Mouse (Mus musculus): Measurements from ENCODE around the gene Cdk11b. TPM values are rescaled to one million over a fixed set of nuclear protein-coding genes. Genes with fewer than 3 reads are reported as not detected.

Gene Cdk11b
- 22.8 and 24.9 TPM in 2 replicates for polyA plus RNA-seq (2015; fragmentation: Nextera tagmentation; extraction: Ambion mirVana)

- Histone ChIP-seq H3K9ac (replicated peaks) (peak within 1 kb of the TSS; percentile 68), H3K9me3 (ENCODE audit: low read length) (no peaks in the 10 kb centered on the region), H3K27ac (ENCODE audit: low read depth) (peak within 1 kb of the TSS; percentile 93), H3K4me1 (ENCODE audit: insufficient read depth) (peaks cover 10% of the 10 kb centered on the region), H3K4me2 (ENCODE audit: low read depth, low read length) (peak within 1 kb of the TSS; percentile 78), H3K27me3 (ENCODE audit: insufficient read depth, low read length) (no peaks in the 10 kb centered on the region), H3K36me3 (replicated peaks; ENCODE audit: insufficient read depth, low read length) (peaks cover 29% of the 10 kb centered on the region), H3K4me3 (ENCODE audit: low read depth, low read length) (peak within 1 kb of the TSS; percentile 65)
- DNase-seq, result peak; percentile 97
- no peak; the same call in 1 of the 2 replicates for TF ChIP-seq EP300 (IDR thresholded peaks at IDR 0.05; ENCODE audit: low read depth)
- ATAC-seq, result peak; percentile 100
- under 1% methylated on average over 84 of the region's 84 CpGs for WGBS (ENCODE audit: insufficient replicate concordance)
These were observed at the start of gene Cdk11b for GRCm38 (mm10) chr4:155624338-155625291. Cdk11b (plus strand) TSS chr4:155624854.

- H3K27me3 ChIP-seq (ENCODE audit: insufficient read depth, low read length), result no peaks in the 10 kb centered on the region
- 34% methylated on average over 11 of the region's 11 CpGs for WGBS (ENCODE audit: insufficient replicate concordance)
- no peak for ATAC-seq
- TF ChIP-seq CTCF (IDR thresholded peaks at IDR 0.05; ENCODE audit: low read depth) (no peak), EP300 (IDR thresholded peaks at IDR 0.05; ENCODE audit: low read depth) (no peak)
- H3K4me2 ChIP-seq (ENCODE audit: low read depth, low read length), result no peak overlapping the region
- no peak overlapping the region for H3K27ac ChIP-seq (ENCODE audit: low read depth)
- H3K9ac ChIP-seq (replicated peaks), result no peak overlapping the region
- H3K9me3 ChIP-seq (ENCODE audit: low read length), result no peaks in the 10 kb centered on the region
- H3K4me1 ChIP-seq (ENCODE audit: insufficient read depth), result peaks cover 41% of the 10 kb centered on the region
- H3K36me3 ChIP-seq (replicated peaks; ENCODE audit: insufficient read depth, low read length), result peaks cover 30% of the 10 kb centered on the region
- no peak overlapping the region for H3K4me3 ChIP-seq (ENCODE audit: low read depth, low read length)
- no peak for DNase-seq
These were observed 49.7 kb upstream of the Cdk11b start for GRCm38 (mm10) chr4:155574931-155575330.

- Histone ChIP-seq H3K27ac (ENCODE audit: low read depth) (no peak overlapping the region), H3K9me3 (ENCODE audit: low read length) (no peaks in the 10 kb centered on the region), H3K4me1 (ENCODE audit: insufficient read depth) (peaks cover 38% of the 10 kb centered on the region), H3K9ac (replicated peaks) (no peak overlapping the region), H3K4me3 (ENCODE audit: low read depth, low read length) (no peak overlapping the region), H3K36me3 (replicated peaks; ENCODE audit: insufficient read depth, low read length) (peaks cover 35% of the 10 kb centered on the region), H3K4me2 (ENCODE audit: low read depth, low read length) (no peak overlapping the region), H3K27me3 (ENCODE audit: insufficient read depth, low read length) (no peaks in the 10 kb centered on the region)
- 75% methylated on average over 8 of the region's 8 CpGs for WGBS (ENCODE audit: insufficient replicate concordance)
- TF ChIP-seq EP300 (IDR thresholded peaks at IDR 0.05; ENCODE audit: low read depth) (no peak), CTCF (IDR thresholded peaks at IDR 0.05; ENCODE audit: low read depth) (no peak)
- ATAC-seq (no peak), DNase-seq (no peak)
These were observed 49.1 kb upstream of the Cdk11b start for GRCm38 (mm10) chr4:155575521-155575920.

GRCm38 (mm10) chr4:155577132-155577531 lies 47.5 kb upstream of the Cdk11b start:
- WGBS (ENCODE audit: insufficient replicate concordance), result 81% methylated on average over 9 of the region's 9 CpGs
- Histone ChIP-seq H3K9ac (replicated peaks) (no peak overlapping the region), H3K36me3 (replicated peaks; ENCODE audit: insufficient read depth, low read length) (peaks cover 42% of the 10 kb centered on the region), H3K27ac (ENCODE audit: low read depth) (peak overlapping the region; percentile 55; the same call in 1 of the 2 replicates), H3K9me3 (ENCODE audit: low read length) (no peaks in the 10 kb centered on the region), H3K4me1 (ENCODE audit: insufficient read depth) (peaks cover 24% of the 10 kb centered on the region), H3K27me3 (ENCODE audit: insufficient read depth, low read length) (no peaks in the 10 kb centered on the region), H3K4me2 (ENCODE audit: low read depth, low read length) (no peak overlapping the region), H3K4me3 (ENCODE audit: low read depth, low read length) (no peak overlapping the region)
- ATAC-seq (no peak), DNase-seq (no peak)
- no peak for TF ChIP-seq EP300 (IDR thresholded peaks at IDR 0.05; ENCODE audit: low read depth)
- TF ChIP-seq CTCF (IDR thresholded peaks at IDR 0.05; ENCODE audit: low read depth), result no peak

DNA sequence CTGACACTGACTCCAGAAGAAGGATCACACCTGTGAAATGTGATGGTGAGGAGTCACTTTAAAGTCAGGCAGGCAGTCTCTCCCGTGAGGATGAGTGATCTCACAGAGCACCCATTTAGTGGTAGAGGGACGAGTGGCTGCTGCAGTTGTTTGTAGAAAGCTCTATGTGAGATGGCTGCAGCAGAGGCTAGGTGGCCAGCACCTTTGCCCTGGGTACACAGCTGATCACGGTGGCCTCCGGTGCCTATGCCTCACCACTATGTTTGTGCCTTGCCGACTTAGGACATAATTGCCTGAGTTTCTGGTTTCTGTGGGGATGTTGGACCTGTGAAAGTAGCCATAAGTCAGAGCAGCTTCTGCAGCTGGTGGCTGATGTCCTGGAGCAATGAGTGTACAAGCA lies 46.9 kb upstream of the Cdk11b start:
- peaks cover 23% of the 10 kb centered on the region; the same call in 1 of the 2 replicates for H3K4me1 ChIP-seq (ENCODE audit: insufficient read depth)
- DNase-seq, result no peak
- peak; percentile 44 for ATAC-seq
- H3K27me3 ChIP-seq (ENCODE audit: insufficient read depth, low read length), result no peaks in the 10 kb centered on the region
- no peak overlapping the region for H3K4me3 ChIP-seq (ENCODE audit: low read depth, low read length)
- no peak overlapping the region for H3K4me2 ChIP-seq (ENCODE audit: low read depth, low read length)
- H3K9me3 ChIP-seq (ENCODE audit: low read length), result no peaks in the 10 kb centered on the region
- TF ChIP-seq EP300 (IDR thresholded peaks at IDR 0.05; ENCODE audit: low read depth), result no peak
- no peak for TF ChIP-seq CTCF (IDR thresholded peaks at IDR 0.05; ENCODE audit: low read depth)
- H3K9ac ChIP-seq (replicated peaks), result peak overlapping the region; percentile 16; the same call in 1 of the 2 replicates
- 53% methylated on average over 5 of the region's 5 CpGs for WGBS (ENCODE audit: insufficient replicate concordance)
- peak overlapping the region; percentile 66 for H3K27ac ChIP-seq (ENCODE audit: low read depth)
- H3K36me3 ChIP-seq (replicated peaks; ENCODE audit: insufficient read depth, low read length), result peaks cover 47% of the 10 kb centered on the region

DNA sequence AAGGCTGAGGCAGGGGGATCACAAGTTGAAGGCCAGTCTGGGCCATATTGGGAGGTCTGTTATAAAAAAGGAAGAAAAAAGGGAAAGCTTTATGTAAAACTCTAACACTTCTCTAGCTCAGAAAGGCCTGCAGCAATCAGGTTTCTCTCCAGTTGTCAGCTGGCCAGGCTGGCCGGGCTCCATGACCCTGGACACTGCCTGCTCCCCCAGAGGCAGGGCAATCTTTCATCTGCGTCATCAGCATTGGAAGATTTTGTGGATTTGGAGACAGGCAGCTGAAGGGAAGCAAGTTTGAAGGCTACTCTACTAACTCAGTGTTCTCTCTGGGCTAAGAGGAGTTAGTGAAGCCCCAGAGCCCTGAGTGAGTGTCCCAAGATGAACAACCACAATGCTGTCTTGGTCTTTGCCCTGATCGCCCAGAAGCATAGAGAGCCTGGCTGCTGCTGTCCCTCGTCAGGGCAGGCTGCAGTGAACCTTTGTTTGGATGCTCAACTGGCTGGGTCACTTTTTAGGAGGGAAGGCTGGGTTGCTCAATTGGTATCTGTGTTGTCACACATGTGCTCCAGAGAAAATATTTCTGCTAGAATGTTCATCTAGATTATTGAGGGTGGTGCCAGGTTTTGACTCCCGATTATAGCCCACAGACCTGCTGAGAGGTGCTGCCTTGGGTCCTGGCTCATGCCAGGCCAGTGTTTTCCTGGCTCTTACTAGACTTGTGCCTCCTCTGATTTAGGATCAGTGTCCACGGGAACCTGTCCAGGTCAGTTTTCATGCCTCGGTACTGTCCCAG lies 46.1 kb upstream of the Cdk11b start:
- Histone ChIP-seq H3K4me3 (ENCODE audit: low read depth, low read length) (no peak overlapping the region), H3K9me3 (ENCODE audit: low read length) (no peaks in the 10 kb centered on the region), H3K4me2 (ENCODE audit: low read depth, low read length) (no peak overlapping the region), H3K27ac (ENCODE audit: low read depth) (peak overlapping the region; percentile 66), H3K4me1 (ENCODE audit: insufficient read depth) (peaks cover 22% of the 10 kb centered on the region; the same call in 1 of the 2 replicates), H3K27me3 (ENCODE audit: insufficient read depth, low read length) (no peaks in the 10 kb centered on the region), H3K36me3 (replicated peaks; ENCODE audit: insufficient read depth, low read length) (peaks cover 53% of the 10 kb centered on the region), H3K9ac (replicated peaks) (peak overlapping the region; percentile 16; the same call in 1 of the 2 replicates)
- no peak for TF ChIP-seq EP300 (IDR thresholded peaks at IDR 0.05; ENCODE audit: low read depth)
- no peak for TF ChIP-seq CTCF (IDR thresholded peaks at IDR 0.05; ENCODE audit: low read depth)
- WGBS (ENCODE audit: insufficient replicate concordance), result 73% methylated on average over 7 of the region's 7 CpGs
- ATAC-seq, result peak; percentile 64
- DNase-seq, result no peak

Measured in liver, postnatal 0 days (tissue).